Mouse (Mus musculus) thymus, adult 2 months (tissue): ENCODE results near the gene Cbl.

Experiments
- CTCF ChIP-seq: fragments of 200-500 bp; IDR thresholded peaks from 2 replicates; pipeline ENCODE4 v1.5.1; 2012; ENCODE audit warnings: mild to moderate bottlenecking, control low read depth, low read length, moderate library complexity, borderline replicate concordance; ENCODE audit not compliant: control insufficient read depth, poor library complexity, insufficient read depth; ENCODE audit errors: extremely low read depth
- POLR2A ChIP-seq: fragments of 200-500 bp; IDR thresholded peaks from 2 replicates; pipeline ENCODE4 v1.6.1; 2012; ENCODE audit warnings: mild to moderate bottlenecking, low read length, control low read depth, moderate library complexity; ENCODE audit not compliant: control insufficient read depth, poor library complexity, insufficient read depth; ENCODE audit errors: extremely low read depth

- TF ChIP-seq POLR2A, result no peak
- no peak for TF ChIP-seq CTCF
These were observed 138.1 kb downstream of the Cbl start for GRCm38 (mm10) chr9:44095781-44096180.
